ENCODE assay signal across 11 mouse cellular contexts in genomic region chr6:51656883-51657640, GRCm38 (mm10).
DNase-seq lines count a peak whose midpoint lies in the region; ATAC-seq and TF ChIP-seq lines count a peak whose summit lies in the region.
"Had no signal": no experiment of that assay in that cellular context is flagged by ENCODE, and none has a peak within 500 bp of the region (broad histone marks: within the 10 kb centered on the region; RNA-seq: fewer than 3 reads in every experiment).

No protein-coding gene starts in this region.

- no peaks in the 10 kb centered on the region for H3K9me3 ChIP-seq in hindbrain, embryonic 10.5 days
- no peaks in the 10 kb centered on the region for H3K9me3 ChIP-seq in midbrain, embryonic 15.5 days
- H3K9me3 ChIP-seq: limb, embryonic 12.5 days had no signal

- peak; percentile 86 for DNase-seq in brain, embryonic 14.5 days (ENCODE audit: low read depth)
- DNase-seq in embryo, embryonic 10 days (ENCODE audit: low spot score): peak; percentile 80
- peak; percentile 77 for DNase-seq in hindbrain, embryonic 10.5 days (ENCODE audit: low spot score)
- no peak for DNase-seq in lung, postnatal 4 days
- no peak for DNase-seq in spleen, postnatal 10 days (ENCODE audit: low spot score in 2 of 2)
- DNase-seq: right cerebral cortex, postnatal 4 days had no signal

- WGBS in hindbrain, embryonic 10.5 days: 36% methylated on average over 12 of the region's 12 CpGs
- 27% methylated on average over 12 of the region's 12 CpGs for WGBS in midbrain, embryonic 15.5 days

- H3K27me3 ChIP-seq in hindbrain, embryonic 10.5 days (ENCODE audit: insufficient read depth, poor library complexity, severe bottlenecking): no peaks in the 10 kb centered on the region
- H3K27me3 ChIP-seq in midbrain, embryonic 15.5 days (replicated peaks): no peaks in the 10 kb centered on the region
- H3K27me3 ChIP-seq: limb, embryonic 12.5 days had no signal

- TF ChIP-seq POLR2A in brain, embryonic 14.5 days (IDR thresholded peaks at IDR 0.05; ENCODE audit: borderline replicate concordance, extremely low read depth, insufficient read depth, insufficient read length, poor library complexity, severe bottlenecking): no peak

- no peak overlapping the region for H3K9ac ChIP-seq in midbrain, embryonic 15.5 days
- H3K9ac ChIP-seq: limb, embryonic 12.5 days had no signal

- H3K4me1 ChIP-seq in hindbrain, embryonic 10.5 days (replicated peaks): peaks cover 41% of the 10 kb centered on the region
- H3K4me1 ChIP-seq in midbrain, embryonic 15.5 days: peaks cover 27% of the 10 kb centered on the region

- no peak overlapping the region for H3K4me2 ChIP-seq in midbrain, embryonic 15.5 days
- H3K4me2 ChIP-seq: limb, embryonic 12.5 days had no signal

- no peaks in the 10 kb centered on the region for H3K36me3 ChIP-seq in hindbrain, embryonic 10.5 days
- no peaks in the 10 kb centered on the region for H3K36me3 ChIP-seq in midbrain, embryonic 15.5 days (replicated peaks)
- H3K36me3 ChIP-seq: limb, embryonic 12.5 days had no signal

- peak; percentile 68; the same call in 1 of the 2 replicates for ATAC-seq in midbrain, embryonic 15.5 days (replicated peaks)
- no peak for ATAC-seq in activated CD4-positive, CD25-positive, alpha-beta regulatory T cell, adult 4 months
- ATAC-seq: lung, postnatal 0 days had no signal

- TF ChIP-seq CTCF in brain, embryonic 14.5 days (IDR thresholded peaks at IDR 0.05; ENCODE audit: borderline replicate concordance, extremely low read depth, insufficient read depth, insufficient read length): no peak

- H3K4me3 ChIP-seq in hindbrain, embryonic 10.5 days: no peak overlapping the region
- H3K4me3 ChIP-seq in midbrain, embryonic 15.5 days: no peak overlapping the region
- H3K4me3 ChIP-seq: limb, embryonic 12.5 days had no signal

- peak overlapping the region; percentile 88 for H3K27ac ChIP-seq in hindbrain, embryonic 10.5 days
- peak overlapping the region; percentile 78 for H3K27ac ChIP-seq in midbrain, embryonic 15.5 days
- H3K27ac ChIP-seq: kidney, postnatal 0 days; limb, embryonic 12.5 days had no signal

Comparison
In these comparisons a context has a peak if more than half of its experiments do, and no peak if none do; other contexts are left out.
1. DNase-seq: peak in brain, embryonic 14.5 days (single experiment), embryo, embryonic 10 days (single experiment) and hindbrain, embryonic 10.5 days (single experiment); none in lung, postnatal 4 days (0 of 2) and spleen, postnatal 10 days (0 of 2).